Mouse (Mus musculus) CH12.LX (cell line): Measurements from ENCODE around the gene Zbtb39. TPM values are rescaled to one million over a fixed set of nuclear protein-coding genes. Genes with fewer than 3 reads are reported as not detected.
"Not testable (repeated sequence)": the region's sequence is repeated elsewhere in the genome, so short reads cannot be mapped to it uniquely, and the experiment has no call there.

ENCODE experiments used
- DNase-seq: peaks from one replicate; pipeline ENCODE4 v3.0.0-alpha.2; 2013; ENCODE audit errors: extremely low read depth
- H3K27ac ChIP-seq: 2 replicates; pipeline ENCODE4 v1.5.1; 2012; ENCODE audit warnings: low read depth, mild to moderate bottlenecking, control low read depth, moderate library complexity; ENCODE audit not compliant: insufficient read depth
- H3K27me3 ChIP-seq: replicated peaks from 2 replicates; pipeline ENCODE3; 2012; ENCODE audit warnings: inconsistent platforms
- H3K36me3 ChIP-seq, 2 experiments: replicated peaks in 1 of 2; 2 replicates each; pipeline versions ENCODE3 to v1.6.1; 2012; ENCODE audit warnings: inconsistent platforms in 1 of 2, low read length in 1 of 2, mild to moderate bottlenecking in 1 of 2, mixed read lengths in 1 of 2, moderate library complexity in 1 of 2; ENCODE audit not compliant: control insufficient read depth in 1 of 2, insufficient read depth in 1 of 2
- H3K4me1 ChIP-seq, 2 experiments: 2 replicates each; pipeline ENCODE4 v1.6.1; 2012; ENCODE audit warnings: inconsistent platforms in 1 of 2, moderate library complexity in 1 of 2; ENCODE audit not compliant: insufficient read depth in 2 of 2, control insufficient read depth in 1 of 2
- H3K4me2 ChIP-seq: 2 replicates; pipeline ENCODE4 v1.6.1; 2012; ENCODE audit warnings: low read depth, mild to moderate bottlenecking, control low read depth; ENCODE audit not compliant: poor library complexity, insufficient read depth, severe bottlenecking
- H3K4me3 ChIP-seq, 3 experiments: fragments of 150-350 bp in 1 of 3; sonication (generic) in 1 of 3; replicated peaks in 1 of 3; 2 replicates each; pipeline versions ENCODE3 to v1.5.1; 2011 to 2012; ENCODE audit warnings: low read depth in 2 of 3, low read length in 2 of 3, mild to moderate bottlenecking in 2 of 3, moderate library complexity in 2 of 3, control low read depth in 1 of 3, improper control_type of control experiment in 1 of 3, inconsistent platforms in 1 of 3, mixed read lengths in 1 of 3; ENCODE audit not compliant: poor library complexity in 1 of 3
- H3K79me2 ChIP-seq: replicated peaks from 2 replicates; pipeline ENCODE4 v1.6.1; 2012; ENCODE audit warnings: mild to moderate bottlenecking, moderate library complexity; ENCODE audit not compliant: control insufficient read depth, poor library complexity, insufficient read depth, severe bottlenecking; ENCODE audit errors: extremely low read depth
- H3K9ac ChIP-seq: 2 replicates; pipeline ENCODE4 v1.6.1; 2012; ENCODE audit warnings: low read depth, mild to moderate bottlenecking, control low read depth, moderate library complexity; ENCODE audit not compliant: insufficient read depth
- H3K9me3 ChIP-seq: replicated peaks from 2 replicates; pipeline ENCODE3; 2012; ENCODE audit warnings: low read length, inconsistent platforms, mixed read lengths
- CHD2 ChIP-seq: IDR thresholded peaks from 2 replicates; pipeline ENCODE4 v1.6.1; 2011; ENCODE audit warnings: low read length, improper control_type of control experiment
- EP300 ChIP-seq: IDR thresholded peaks from 2 replicates; pipeline ENCODE4 v1.6.1; 2011; ENCODE audit warnings: low read length, improper control_type of control experiment
- ETS1 ChIP-seq: conservative IDR thresholded peaks from 2 replicates; pipeline ENCODE4 v1.6.1; 2012; ENCODE audit warnings: low read depth, mild to moderate bottlenecking, inconsistent platforms, low read length, improper control_type of control experiment, moderate library complexity
- GABPA ChIP-seq: IDR thresholded peaks from 2 replicates; pipeline ENCODE4 v1.6.1; 2012; ENCODE audit warnings: low read depth, low read length, improper control_type of control experiment, inconsistent platforms; ENCODE audit not compliant: insufficient replicate concordance
- JUN ChIP-seq: IDR thresholded peaks from 2 replicates; pipeline ENCODE4 v1.6.1; 2011; ENCODE audit warnings: low read depth, mild to moderate bottlenecking, low read length, improper control_type of control experiment, moderate library complexity; ENCODE audit not compliant: insufficient read depth
- JUND ChIP-seq: conservative IDR thresholded peaks from 2 replicates; pipeline ENCODE4 v1.6.1; 2011; ENCODE audit warnings: low read depth, low read length, improper control_type of control experiment
- KAT2A ChIP-seq: IDR thresholded peaks from 2 replicates; pipeline ENCODE4 v1.6.1; 2012; ENCODE audit warnings: low read length, improper control_type of control experiment, inconsistent platforms; ENCODE audit not compliant: insufficient replicate concordance
- MAFK ChIP-seq: IDR thresholded peaks from 2 replicates; pipeline ENCODE4 v1.6.1; 2011; ENCODE audit warnings: low read length, improper control_type of control experiment; ENCODE audit not compliant: insufficient replicate concordance
- MAZ ChIP-seq: IDR thresholded peaks from 2 replicates; pipeline ENCODE4 v1.6.1; 2012; ENCODE audit warnings: low read depth, mild to moderate bottlenecking, inconsistent platforms, low read length, improper control_type of control experiment, moderate library complexity
- MXI1 ChIP-seq: IDR thresholded peaks from 2 replicates; pipeline ENCODE4 v1.6.1; 2011; ENCODE audit warnings: mild to moderate bottlenecking, low read depth, low read length, improper control_type of control experiment
- MYC ChIP-seq: IDR thresholded peaks from 2 replicates; pipeline ENCODE4 v1.6.1; 2011; ENCODE audit warnings: low read depth, mild to moderate bottlenecking, improper control_type of control experiment, low read length
- NELFE ChIP-seq: IDR thresholded peaks from 2 replicates; pipeline ENCODE4 v1.6.1; 2011; ENCODE audit warnings: low read depth, low read length, improper control_type of control experiment
- NRF1 ChIP-seq: IDR thresholded peaks from 2 replicates; pipeline ENCODE4 v1.6.1; 2014; ENCODE audit warnings: low read depth, mild to moderate bottlenecking, inconsistent platforms, low read length, improper control_type of control experiment, moderate library complexity
- PAX5 ChIP-seq: IDR thresholded peaks from 2 replicates; pipeline ENCODE4 v1.6.1; 2012; ENCODE audit warnings: low read length, inconsistent platforms, mixed read lengths
- RAD21 ChIP-seq: IDR thresholded peaks from 2 replicates; pipeline ENCODE4 v1.6.1; 2011; ENCODE audit warnings: low read depth, mild to moderate bottlenecking, low read length, improper control_type of control experiment, moderate library complexity
- RCOR1 ChIP-seq: conservative IDR thresholded peaks from 2 replicates; pipeline ENCODE4 v1.6.1; 2012; ENCODE audit warnings: low read depth, mild to moderate bottlenecking, inconsistent platforms, low read length, improper control_type of control experiment
- TBP ChIP-seq: conservative IDR thresholded peaks from 2 replicates; pipeline ENCODE4 v1.6.1; 2011; ENCODE audit warnings: low read depth, low read length, improper control_type of control experiment
- TCF12 ChIP-seq: IDR thresholded peaks from 2 replicates; pipeline ENCODE4 v1.6.1; 2014; ENCODE audit warnings: low read depth, mild to moderate bottlenecking, inconsistent platforms, low read length, improper control_type of control experiment
- USF1 ChIP-seq: IDR thresholded peaks from 2 replicates; pipeline ENCODE4 v1.6.1; 2014; ENCODE audit warnings: low read depth, mild to moderate bottlenecking, inconsistent platforms, low read length, improper control_type of control experiment
- USF2 ChIP-seq: conservative IDR thresholded peaks from 2 replicates; pipeline ENCODE4 v1.6.1; 2011; ENCODE audit warnings: low read depth, low read length, improper control_type of control experiment
- dilution Hi-C: fragments of 300-500 bp; cut with MboI; formaldehyde crosslinking; loops from 2 replicates; pipeline ENCODE4 v1.14.3; 2020; ENCODE audit warnings: low sequenced_read_pairs; ENCODE audit not compliant: extremely low pct_unique_long_range_greater_than_20kb, extremely low pct_ligation_motif_present
- in situ Hi-C: fragments of 300-500 bp; cut with MboI; formaldehyde crosslinking; loops from 3 replicates; pipeline ENCODE4 v1.14.3; 2019; ENCODE audit warnings: low sequenced_read_pairs, low pct_ligation_motif_present, low pct_unique_long_range_greater_than_20kb, mixed read lengths
- polyA plus RNA-seq: library from polyadenylated mRNA; unstranded; fragments of >175 nt; gene quantifications from 2 replicates; pipeline ENCODE4 v1.2.1, GENCODE M21; 2012; ENCODE audit warnings: low read depth; ENCODE audit not compliant: insufficient read length
- total RNA-seq, 2 experiments: library from RNA; depleted of rRNA; stranded (reverse); fragments of 300-350 nt in 1 of 2; fragments of >200 nt in 1 of 2; gene quantifications; 2 replicates each; pipeline ENCODE4 v1.2.3; 2012 to 2014

Zbtb39 gene
- total and polyA plus RNA-seq, 3 experiments = 1.1 to 5.0 (median 4.2) TPM

DNA sequence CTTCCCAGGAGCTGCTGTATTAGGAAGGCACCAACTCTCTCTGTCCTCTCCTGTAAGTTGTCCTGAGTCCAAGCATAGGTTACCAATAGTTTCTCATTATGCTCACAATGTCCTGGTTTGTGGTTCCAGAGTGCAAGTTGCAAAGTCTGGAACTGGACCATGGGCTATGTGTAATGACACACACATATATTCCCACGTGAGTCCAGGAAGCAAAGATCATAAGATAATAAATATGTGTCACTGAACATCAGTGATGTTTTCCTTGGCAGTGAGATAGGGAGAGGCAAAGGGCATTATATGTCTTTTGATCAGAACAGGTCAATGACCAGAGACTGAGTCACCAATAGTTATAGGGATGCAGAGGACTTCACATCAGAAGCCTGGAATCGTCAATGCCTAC lies 36.7 kb downstream of the Zbtb39 start, which contains the start of gene Rdh9:
Gene Rdh9 (plus strand): TSS at position 376 of the 400 bp plus-strand sequence.
- Histone ChIP-seq H3K27me3 (peaks cover 31% of the 10 kb centered on the region), H3K4me2 (no peak within 1 kb of the TSS), H3K79me2 (no peaks in the 10 kb centered on the region)
- TF ChIP-seq GABPA (no peak), MAFK (no peak), EP300 (no peak), TBP (no peak), NRF1 (no peak), RAD21 (no peak), JUND (no peak), MYC (no peak), USF2 (no peak), KAT2A (no peak), NELFE (no peak), USF1 (no peak), MAZ (no peak), ETS1 (no peak), PAX5 (no peak), JUN (no peak), CHD2 (no peak), MXI1 (no peak), TCF12 (no peak), RCOR1 (no peak)
- TF ChIP-seq, all 38 proteins: peak for 0
- no peak within 1 kb of the TSS for H3K4me3 ChIP-seq
- H3K9ac ChIP-seq = no peak within 1 kb of the TSS
- DNase-seq = no peak
- H3K9me3 ChIP-seq = no peaks in the 10 kb centered on the region
- in situ Hi-C loops (no loop called here), dilution Hi-C loops (no loop called here)
- H3K4me1 ChIP-seq = no peaks in the 10 kb centered on the region
- H3K36me3 ChIP-seq = no peaks in the 10 kb centered on the region
- H3K27ac ChIP-seq = no peak within 1 kb of the TSS

DNA sequence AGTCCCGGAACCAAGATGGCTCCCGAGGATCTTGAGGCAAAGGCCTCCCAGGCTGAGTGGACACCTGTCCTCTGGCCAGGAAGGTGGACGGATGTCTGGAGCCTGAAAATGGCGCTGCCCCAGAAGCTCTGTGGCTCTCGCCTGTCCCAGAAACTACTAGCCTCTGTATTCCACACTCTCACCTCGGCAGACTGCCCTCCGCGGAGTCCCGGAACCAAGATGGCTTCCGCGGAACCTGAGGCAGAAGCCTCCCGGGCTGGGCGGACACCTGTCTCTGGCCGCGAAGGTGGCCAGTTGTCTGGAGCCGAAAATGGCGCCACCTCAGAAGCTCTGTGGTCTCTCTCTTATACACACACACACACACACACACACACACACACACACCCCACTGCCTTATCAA lies 43.0 kb downstream of the Zbtb39 start:
- H3K4me1 ChIP-seq, H3K27ac ChIP-seq, dilution Hi-C loops, in situ Hi-C loops, H3K36me3 ChIP-seq, DNase-seq, H3K79me2 ChIP-seq, H3K9ac ChIP-seq, H3K4me3 ChIP-seq, H3K4me2 ChIP-seq, H3K9me3 ChIP-seq: not testable (repeated sequence)
- peaks cover 14% of the 10 kb centered on the region for H3K27me3 ChIP-seq
